Mouse (Mus musculus) urinary bladder, postnatal 4 days (tissue): ENCODE data around the gene Pfkfb3.

Experiments used
- DNase-seq, 2 experiments: peaks; one replicate each; pipeline ENCODE4 v3.0.0; 2021 to 2022; ENCODE audit warnings: low spot score in 2 of 2

Gene Pfkfb3

DNA sequence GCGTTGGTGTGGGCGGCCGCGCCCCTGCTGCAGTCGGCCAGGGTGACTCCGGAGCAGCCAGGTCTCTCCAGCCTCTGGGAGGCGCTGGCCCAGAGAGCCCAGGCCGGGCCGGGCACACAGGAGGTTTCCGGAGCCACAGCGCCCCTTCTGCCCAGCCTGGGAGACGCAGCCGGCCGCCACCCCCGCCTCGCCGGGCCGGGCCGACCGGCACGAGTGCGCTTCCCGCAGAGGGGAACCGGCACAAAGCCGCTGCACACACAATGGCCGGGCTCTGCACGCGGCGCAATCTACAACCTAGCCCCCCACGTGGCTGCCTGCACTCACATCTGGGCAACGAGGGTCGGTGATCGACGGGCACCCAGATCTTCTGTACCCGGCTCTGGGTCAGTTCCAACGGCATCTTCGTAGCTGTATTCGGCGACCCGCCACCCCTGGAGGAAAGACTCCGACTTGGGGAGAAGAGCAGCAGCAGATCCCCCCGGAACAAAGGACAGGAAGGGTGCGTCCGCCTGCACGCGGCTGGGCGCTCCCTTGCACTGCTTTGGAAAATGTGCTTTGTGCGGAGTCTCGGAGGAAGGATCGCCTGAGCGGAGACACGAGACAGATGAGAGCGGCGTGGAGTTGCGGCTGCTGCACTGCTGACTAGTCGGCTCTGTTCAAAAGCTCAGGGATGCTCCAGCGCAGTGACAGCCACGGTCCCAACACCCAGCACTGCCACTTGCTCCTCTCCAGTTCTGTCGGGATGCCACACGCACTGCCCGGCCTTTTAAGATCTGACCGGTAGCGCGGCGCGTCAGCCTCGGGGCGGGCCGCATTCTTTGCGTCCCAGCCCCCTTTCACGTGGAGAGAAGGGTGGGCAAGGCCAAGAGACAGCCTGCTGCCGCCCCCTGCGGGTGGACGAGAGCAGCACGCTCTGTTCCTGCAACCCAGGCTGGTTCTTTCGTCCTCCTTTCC lies 52.3 kb downstream of the Pfkfb3 start:
- peak; percentile 87 to 92 for DNase-seq

DNA sequence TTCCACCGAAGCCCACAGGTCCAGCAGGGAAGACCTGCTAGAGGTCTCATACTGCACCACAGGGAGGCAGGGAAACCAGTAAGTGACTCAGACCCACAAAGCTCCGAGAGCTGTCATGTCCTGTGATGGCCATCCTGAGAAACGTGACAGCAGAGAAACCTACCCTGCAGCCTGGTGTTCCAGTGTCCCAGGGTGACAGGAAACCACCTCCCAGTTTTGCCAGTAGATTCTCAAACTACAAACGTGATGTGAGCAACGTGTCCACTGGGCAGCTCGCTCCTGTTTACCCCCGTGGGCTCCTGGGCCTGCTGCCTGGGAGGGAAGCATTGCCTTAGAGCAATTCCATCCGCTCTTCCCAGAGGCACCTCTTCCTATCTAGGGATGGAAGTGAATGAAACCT lies 53.2 kb downstream of the Pfkfb3 start:
- no peak for DNase-seq

DNA sequence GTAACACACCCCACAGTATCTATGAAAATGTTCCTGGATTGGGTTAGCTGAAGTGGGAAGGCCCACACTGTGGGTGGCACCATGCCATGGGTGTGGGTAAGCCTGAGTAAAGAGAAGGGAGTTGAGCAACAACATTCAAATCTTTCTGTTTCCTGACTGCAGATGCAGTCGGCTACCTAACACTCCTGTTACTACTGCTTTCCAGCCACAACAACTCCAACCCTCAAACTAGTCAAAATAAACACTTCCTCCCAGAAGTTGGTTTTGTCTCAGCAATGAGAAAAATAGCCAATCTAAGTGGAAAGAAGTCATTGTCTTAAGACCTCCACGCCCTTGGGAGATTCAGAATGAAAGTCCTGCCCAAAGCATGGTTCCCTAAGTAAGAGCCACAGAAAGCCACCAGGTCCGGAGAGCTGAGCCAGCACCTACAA lies 57.3 kb downstream of the Pfkfb3 start:
- no peak for DNase-seq

DNA sequence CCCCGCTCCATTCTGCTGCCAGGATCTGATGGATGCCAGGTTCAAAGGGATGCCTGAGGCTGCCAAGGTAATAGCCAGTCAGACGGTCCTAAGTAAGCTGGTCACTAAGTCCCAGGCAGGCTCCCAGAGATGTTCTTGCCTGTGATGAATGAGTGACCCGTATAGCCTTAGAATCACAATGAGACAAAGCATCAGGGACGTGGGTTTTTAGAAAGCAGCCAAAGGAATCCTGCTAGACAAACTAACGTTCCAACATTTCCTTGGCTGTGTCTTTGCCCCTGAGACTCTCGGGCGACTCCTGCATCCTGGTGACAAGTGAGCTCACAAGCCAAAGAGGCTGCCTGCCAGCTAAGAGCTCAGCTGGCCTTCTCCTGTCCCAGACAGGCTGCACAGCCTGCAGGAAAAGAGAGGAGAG lies 59.0 kb downstream of the Pfkfb3 start:
- DNase-seq, result no peak

DNA sequence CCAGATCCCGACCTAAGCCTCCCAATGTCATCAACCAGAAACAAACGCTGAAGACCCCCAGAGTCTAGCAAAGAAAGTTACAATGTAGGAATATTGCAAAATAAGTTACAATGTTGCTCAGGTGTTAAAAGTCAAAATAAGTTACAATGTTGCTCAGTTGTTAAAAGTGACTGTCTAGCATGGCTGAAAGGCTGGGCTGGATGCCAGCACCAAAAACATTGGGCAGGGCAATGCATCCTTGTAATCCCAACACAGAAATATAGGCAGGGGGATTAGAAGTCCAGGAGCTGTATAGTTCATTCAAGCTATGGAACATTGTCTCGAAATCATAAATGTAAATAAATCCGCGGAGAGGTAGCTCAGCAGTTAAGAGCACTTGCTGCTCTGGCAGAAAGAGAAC lies 61.0 kb downstream of the Pfkfb3 start:
- no peak for DNase-seq

DNA sequence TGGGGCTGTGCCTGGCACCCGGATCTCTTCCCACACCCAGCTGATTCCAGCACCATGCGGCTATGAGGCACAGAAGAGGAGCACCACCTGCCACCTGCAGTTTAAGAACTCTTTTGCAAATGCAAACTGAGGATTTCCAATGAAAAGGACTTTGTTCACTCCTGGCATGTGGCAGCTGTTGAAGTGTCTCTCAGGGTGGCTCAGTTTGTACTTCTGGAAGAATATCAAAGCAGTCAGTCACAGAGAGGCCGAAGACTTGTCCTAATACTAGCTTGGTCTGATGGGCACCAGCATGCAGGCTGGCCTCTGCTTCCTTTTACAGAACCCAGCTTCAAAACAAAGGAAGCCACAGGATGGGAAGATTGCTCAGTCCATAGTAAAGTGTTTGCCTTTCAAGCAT lies 62.4 kb downstream of the Pfkfb3 start:
- peak in 1 of 2 experiments; percentile 34 for DNase-seq

DNA sequence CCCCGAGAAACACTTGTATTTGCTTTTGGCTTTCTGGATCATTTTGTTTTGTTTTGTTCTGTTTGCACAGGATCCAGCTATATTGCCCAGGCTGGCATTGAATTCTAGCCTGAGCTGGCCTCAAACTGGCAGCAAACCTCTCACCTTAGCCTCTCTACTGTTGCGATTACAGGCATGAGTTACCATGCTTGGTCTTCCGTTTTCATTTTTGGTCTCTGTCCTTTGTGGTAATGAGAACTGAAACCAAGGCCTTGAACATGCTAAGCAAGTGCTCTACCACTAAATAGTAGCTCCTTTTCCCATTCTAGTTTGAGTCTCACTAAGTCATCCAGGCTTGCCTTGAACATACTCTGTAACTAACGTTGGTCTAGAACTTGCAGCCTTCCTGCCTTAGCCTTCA lies 63.3 kb downstream of the Pfkfb3 start:
- no peak for DNase-seq

DNA sequence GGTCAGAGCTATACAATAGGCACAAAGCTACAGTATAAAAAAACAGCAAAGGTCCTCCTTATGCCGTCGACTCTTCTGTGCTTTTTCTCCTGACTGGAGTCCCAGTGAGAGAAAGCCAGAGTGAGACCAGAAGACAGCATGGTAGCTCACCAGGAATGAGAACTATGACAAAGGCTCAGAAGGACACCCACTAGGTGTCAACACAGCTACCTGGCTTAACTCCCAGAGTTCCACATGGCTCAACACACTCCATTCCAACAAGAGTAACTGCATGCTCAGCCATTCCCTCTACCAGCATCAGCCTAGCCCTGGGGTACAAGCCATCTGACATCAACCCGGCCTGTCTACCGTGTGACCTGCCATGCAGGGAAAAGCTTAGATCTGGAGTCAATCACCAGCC lies 70.7 kb downstream of the Pfkfb3 start:
- no peak for DNase-seq

DNA sequence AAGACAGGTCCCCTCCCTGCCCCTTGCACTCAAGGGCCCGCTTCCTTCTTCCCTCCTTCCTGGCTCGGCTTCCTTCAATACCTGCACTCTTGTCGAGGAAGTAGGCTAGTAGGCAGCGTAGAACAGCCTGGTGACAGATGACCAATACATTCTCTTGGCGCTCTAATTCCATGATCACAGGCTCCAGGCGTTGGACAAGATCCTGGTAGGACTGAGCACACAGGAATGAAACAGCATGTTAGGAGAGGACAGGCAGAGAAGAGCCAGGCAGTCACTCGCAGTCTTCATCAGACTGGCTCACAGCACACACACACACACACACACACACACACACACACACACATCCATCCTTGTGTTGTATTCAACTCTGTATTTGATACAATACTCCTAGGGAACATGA lies 71.5 kb downstream of the Pfkfb3 start:
- DNase-seq, result no peak

DNA sequence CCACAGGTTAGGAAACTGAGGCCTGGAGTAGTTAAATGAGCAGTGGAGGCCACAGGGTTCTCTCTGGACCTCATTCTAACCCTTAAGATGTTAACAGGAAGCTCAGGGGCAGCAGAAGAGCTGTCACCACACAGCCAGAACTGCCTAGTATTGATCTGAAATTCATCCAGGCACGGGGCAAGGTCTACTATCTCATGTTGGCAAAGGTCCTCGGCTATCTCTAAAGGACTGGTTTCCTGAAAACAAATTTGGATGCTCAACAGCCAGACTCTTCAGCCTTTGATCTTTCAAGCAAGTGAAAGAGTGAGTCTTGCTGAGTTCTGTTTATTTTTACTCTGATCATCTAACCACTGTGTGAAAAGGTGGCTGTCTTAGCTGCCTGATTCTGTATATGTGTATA lies 74.9 kb downstream of the Pfkfb3 start:
- DNase-seq, result no peak

DNA sequence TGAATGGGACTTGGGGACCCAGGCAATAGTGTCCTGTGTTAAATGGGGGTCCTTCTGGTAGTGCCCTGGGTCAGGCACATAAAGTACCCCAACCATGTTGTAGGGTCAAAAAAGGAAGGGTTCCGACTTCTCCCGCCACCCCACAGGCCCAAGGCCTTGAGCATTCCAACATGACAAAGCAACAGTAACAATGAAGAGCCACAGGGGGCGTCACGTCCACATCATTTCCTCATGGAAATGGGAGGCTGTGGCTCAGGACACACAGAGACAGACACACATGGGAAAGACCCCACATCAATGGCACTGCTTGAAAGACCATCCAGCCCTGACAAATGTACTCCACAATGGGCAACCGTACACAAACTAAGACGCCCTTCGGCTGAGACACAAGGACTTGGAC lies 78.6 kb downstream of the Pfkfb3 start:
- no peak for DNase-seq

DNA sequence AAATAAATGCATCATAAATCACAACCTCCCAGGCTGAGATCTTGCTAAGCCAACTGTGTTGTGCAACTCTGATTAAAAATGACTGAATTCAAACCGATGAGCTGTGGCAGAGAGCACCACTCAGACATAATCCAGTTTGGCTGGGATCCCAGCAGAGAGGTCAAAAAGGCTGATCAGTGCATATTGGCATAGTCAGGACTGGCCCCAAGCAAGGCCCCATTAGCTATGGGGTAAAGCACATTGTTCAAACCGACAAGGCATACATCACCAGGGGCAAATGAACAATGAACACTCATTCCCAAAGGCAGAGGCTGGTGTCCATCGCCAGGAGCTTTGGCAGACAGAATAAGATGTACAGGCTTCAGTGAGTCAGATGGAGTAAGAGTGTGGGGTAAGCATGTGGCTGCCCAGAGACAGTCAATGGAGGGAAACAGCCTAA lies 89.2 kb downstream of the Pfkfb3 start:
- DNase-seq, result no peak

DNA sequence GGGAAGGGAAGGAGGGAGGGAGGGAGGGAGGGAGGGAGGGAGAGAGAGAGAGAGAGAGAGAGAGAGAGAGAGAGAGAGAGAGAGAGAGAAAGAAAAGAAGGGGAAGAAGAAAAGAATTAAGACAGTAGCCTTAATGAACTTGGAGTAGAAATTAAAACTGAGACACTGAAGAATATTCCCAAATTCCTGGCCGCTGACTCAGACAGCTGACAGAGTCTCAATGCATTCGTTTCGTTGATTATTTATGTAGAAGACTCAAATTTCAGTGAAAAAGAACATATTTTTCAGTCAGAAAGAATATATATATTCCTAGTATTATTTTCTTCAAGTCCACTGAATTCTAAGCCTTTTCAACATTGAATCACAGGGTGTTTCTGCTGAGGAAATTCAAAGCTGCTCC lies 92.9 kb downstream of the Pfkfb3 start:
- no peak for DNase-seq

DNA sequence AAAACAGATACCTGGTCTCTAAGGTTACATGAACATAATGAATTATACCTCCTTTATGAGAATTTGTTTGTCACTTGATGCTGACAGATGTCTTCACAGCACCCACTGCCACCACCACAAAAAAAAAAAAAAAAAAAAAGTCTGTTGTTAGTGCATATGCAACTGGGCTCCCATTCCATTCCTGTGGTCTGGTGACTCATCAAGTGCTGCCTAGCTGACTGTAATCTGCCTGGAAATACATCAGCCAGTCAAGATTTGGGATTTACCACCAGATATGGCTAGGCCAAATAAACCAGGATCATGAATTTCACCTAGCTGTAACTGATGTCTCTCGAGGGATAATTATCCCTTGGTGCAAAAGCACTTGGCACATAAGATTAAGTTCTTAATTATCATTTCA lies 95.4 kb downstream of the Pfkfb3 start:
- DNase-seq, result no peak

DNA sequence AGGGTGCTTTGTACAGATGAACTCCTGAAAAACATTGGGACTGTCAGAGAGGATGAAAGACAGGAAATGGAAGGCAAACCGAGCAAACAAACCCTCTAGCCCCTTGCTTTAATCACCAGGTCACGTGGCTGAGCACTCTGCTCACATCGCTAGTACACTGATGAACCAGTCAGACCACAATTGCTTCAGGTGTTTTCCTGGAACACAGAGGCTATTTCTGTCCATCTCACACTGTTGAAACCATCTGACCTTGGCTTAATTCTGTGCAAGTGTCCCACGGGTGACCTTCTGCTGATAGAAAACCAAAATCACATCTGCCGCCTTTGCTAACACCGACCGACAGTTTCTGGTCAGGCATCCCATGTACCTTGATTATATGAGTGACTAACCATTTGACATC lies 96.0 kb downstream of the Pfkfb3 start:
- DNase-seq, result no peak

DNA sequence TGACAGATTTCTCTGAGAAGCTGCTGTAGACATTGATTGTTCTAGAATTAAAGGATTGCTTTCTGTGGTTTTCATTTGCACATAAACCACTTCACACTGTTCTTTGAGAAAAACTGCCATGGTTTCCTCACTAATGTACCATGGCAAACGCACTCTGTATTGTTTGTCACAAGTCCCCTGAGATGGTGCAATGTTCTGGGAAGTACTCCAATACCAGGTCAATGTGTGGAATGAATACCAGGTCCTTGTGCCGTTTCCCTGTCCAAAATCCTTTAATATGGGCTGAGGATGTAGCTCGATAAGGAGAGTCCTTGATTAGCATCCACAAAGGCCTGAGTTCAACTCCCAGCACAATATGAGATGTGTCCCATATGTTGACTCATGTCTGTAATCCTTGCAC lies 105.2 kb downstream of the Pfkfb3 start:
- DNase-seq, result no peak

DNA sequence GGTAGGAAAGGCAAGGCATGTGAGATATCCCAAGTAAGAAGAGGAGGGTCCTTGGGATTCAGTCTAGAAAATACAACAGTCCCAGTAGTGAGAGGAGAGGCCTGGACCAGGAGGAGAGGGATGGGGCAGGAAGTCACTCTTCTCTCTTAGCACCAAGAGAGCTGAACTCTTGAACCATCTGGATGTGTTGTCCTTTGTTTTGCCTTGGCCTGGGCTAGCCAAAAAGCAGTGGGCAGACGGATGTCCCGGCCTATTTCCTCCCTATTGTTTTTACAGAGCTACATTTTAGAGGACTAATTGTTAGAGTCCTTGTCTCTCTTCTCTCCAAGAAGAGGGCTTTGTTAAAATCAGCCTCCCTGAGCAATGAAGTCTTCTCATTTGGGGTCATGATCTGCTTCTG lies 106.0 kb downstream of the Pfkfb3 start:
- DNase-seq, result no peak

DNA sequence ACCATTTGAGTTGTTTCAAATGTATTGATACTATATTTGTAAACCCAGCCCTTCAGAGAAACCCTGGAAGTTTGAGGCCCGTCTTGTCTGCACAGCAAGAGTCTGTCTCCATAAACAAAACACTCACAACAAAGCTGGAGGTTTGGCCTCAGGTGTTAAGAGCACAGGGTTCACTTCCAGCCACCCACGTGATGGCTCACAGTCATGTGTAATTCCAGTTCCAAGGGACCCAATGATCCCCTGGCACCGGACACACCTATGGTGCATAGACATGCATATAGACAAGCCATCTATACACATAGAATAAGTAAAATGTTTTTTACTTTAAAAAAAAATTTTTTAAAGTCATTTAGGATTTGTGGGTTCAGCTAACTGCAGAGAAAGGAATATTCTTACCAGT lies 108.2 kb downstream of the Pfkfb3 start:
- DNase-seq, result no peak

DNA sequence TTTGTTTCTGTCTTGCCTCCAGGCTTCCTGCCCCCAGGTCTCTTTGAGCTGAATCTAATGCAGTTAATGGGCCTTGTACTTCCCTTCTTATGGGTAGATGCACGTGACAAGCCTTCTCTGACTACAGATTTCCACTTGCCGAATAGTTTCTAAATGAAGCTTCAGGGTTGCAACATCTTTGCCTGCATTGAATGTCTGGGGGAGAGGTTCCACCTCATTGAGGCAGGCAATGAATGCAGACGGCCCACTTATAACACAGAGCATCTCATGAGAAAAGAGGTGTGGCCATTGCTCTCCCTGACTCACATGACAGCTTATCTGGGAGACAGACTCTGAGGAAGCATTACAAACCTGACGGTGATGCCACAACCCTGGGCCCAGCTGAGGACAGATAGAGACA lies 112.0 kb downstream of the Pfkfb3 start:
- no peak for DNase-seq

DNA sequence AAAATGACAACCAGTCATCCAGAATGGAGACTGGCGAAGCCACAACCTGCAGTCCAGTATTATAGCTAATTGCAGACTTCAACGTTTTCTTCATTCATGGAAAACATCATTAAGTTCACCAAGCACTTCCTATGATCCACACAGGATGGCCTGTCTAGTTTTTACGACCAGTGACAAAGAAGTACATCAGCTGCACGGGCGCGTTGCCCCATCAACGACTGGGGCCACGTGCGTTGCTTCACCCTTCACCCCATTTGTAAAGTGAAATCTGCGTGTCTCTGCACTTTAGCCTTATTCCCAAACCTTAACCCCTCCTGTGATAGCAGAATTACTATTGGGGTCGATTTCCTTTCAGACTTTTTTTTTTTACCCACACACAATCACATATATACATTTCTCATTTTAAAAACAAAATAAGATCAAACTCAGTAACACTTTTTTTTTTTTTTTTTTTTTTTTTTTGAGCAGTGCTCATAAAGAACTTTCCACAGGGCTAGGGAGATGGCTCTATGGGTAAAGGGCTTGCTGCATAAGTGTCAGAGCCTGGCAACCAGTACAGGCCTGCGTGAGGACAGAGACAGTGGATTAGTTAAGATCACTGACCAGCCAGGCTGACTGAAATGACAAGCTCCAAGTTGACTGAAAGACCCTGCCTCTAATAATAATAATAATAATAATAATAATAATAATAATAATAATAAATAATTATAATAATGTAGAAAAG lies 115.5 kb downstream of the Pfkfb3 start:
- DNase-seq, result no peak

DNA sequence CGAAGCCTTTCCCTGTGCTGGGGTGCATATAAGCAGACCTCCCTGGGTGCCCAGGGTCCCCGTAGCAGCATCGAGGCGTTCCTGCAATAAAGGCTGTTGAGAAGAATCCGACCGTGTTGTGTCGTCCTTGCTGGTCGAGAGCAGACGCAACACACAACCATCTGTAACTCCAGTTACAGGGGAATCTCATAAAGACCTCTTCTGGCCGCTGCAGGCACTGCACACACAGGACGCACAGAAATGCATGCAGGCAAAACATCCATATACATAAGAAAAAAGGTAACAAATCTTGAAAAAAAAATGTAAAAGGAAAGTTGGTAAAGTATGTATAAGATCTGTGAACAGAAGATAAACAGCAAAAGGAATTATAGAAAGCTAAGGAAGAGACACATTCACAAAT lies 117.5 kb downstream of the Pfkfb3 start:
- no peak for DNase-seq

DNA sequence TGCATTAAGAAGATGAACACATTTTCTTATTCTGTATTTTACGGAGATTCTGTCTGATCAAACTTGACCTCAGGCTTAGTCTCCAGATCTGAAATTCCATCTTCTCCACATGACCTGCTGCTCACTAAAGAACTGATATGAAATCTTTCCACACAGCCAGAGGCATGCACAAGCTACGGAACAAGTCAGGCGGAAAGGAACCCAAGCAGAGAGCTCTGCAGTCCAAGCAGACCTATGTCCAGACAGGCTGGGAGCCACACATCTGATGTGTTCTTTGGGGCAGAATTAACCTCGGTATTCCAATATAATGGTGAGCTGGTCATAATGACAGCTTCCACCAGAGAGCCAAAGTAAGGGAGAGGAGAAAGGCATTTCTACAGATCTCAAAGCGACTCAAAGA lies 120.5 kb downstream of the Pfkfb3 start:
- no peak for DNase-seq

DNA sequence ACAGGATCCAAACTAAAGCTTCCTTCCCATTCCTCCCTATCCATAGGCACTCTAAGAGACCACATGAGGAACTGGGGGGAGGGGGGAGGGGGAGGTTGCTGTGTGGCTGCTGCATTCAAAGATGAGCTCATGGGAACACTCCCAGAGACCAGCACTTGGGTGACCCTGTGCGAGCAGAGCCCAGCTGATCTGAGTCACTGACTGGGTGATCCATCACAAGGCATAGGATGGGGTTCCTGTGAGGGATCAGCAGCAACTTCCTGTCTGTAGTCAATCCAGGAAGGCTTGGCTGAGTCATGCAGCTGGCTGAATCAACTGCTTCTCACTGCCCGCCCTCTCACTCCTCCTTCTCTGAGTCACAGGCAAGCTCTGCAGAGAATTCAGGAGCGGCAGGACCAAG lies 124.3 kb downstream of the Pfkfb3 start:
- DNase-seq, result peak; percentile 73 to 77
